ENCODE assay signal across 10 mouse cellular contexts in the genomic region with DNA sequence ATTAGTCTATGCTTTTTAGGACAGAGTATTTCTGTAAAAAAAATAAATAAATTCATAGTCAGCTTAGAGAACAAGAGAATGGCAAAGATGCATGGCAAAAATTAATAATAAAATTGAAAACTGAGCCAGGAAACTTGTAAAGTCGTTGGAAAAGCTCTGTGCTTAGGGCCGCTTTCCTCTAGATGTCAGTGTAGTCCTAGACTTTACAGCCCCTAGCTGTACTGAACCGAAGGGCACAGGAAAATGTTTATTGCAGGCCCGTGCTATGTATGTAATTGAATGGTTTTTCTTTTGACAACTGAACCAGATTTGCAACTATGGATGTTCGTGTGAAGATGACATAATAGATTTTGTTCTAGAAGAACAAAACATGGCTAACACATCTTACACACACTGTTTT. TPM values are rescaled to one million over a fixed set of nuclear protein-coding genes. Genes with fewer than 3 reads are reported as not detected.
A peak's percentile ranks its signal among the peaks of the same experiment; 100 is the strongest.
DNase-seq lines count a peak whose midpoint lies in the region; ATAC-seq and TF ChIP-seq lines count a peak whose summit lies in the region.
"Had no signal": no experiment of that assay in that cellular context is flagged by ENCODE, and none has a peak within 500 bp of the region (broad histone marks: within the 10 kb centered on the region; RNA-seq: fewer than 3 reads in every experiment).

No protein-coding gene starts in this region.

- no peaks in the 10 kb centered on the region for H3K9me3 ChIP-seq in intestine, embryonic 15.5 days
- H3K9me3 ChIP-seq in neural tube, embryonic 15.5 days (replicated peaks): no peaks in the 10 kb centered on the region

- H3K27me3 ChIP-seq in intestine, embryonic 15.5 days (replicated peaks): no peaks in the 10 kb centered on the region
- no peaks in the 10 kb centered on the region for H3K27me3 ChIP-seq in neural tube, embryonic 15.5 days (replicated peaks)

- TF ChIP-seq CTCF in gastrocnemius, adult 2 months (IDR thresholded peaks at IDR 0.05): peak; percentile 54

- H3K4me3 ChIP-seq in gastrocnemius, adult 2 months: no peak overlapping the region
- no peak overlapping the region for H3K4me3 ChIP-seq in intestine, embryonic 15.5 days (replicated peaks)
- H3K4me3 ChIP-seq in neural tube, embryonic 15.5 days (replicated peaks): no peak overlapping the region

- intact Hi-C loops in gastrocnemius, adult 2 months (cut with DNase I): no loop called here

- peak; percentile 78 for ATAC-seq in intestine, embryonic 15.5 days
- peak; percentile 84 for ATAC-seq in neural tube, embryonic 15.5 days (ENCODE audit: low FRiP score)
- ATAC-seq in inflammation-experienced regulatory T-cells, adult 6 months: no peak

- H3K9ac ChIP-seq in intestine, embryonic 15.5 days: no peak overlapping the region
- H3K9ac ChIP-seq in neural tube, embryonic 15.5 days (replicated peaks): no peak overlapping the region

- no peak for DNase-seq in gastrocnemius, adult 2 months
- no peak for DNase-seq in gastrocnemius, postnatal 10 days
- DNase-seq in right cerebral cortex, postnatal 10 days (ENCODE audit: low spot score in 2 of 2): peak; percentile 49 to 54
- no peak for DNase-seq in right cerebral cortex, postnatal 14 days
- DNase-seq in ovary, postnatal 10 days (ENCODE audit: low spot score): no peak

- H3K4me1 ChIP-seq in intestine, embryonic 15.5 days (replicated peaks): no peaks in the 10 kb centered on the region
- H3K4me1 ChIP-seq in neural tube, embryonic 15.5 days: peaks cover 8% of the 10 kb centered on the region

- 14% methylated on average over 5 of the region's 5 CpGs for WGBS in intestine, embryonic 15.5 days
- WGBS in neural tube, embryonic 15.5 days: 18% methylated on average over 5 of the region's 5 CpGs

- no peaks in the 10 kb centered on the region for H3K36me3 ChIP-seq in intestine, embryonic 15.5 days
- H3K36me3 ChIP-seq in neural tube, embryonic 15.5 days: no peaks in the 10 kb centered on the region

- no peak overlapping the region for H3K4me2 ChIP-seq in intestine, embryonic 15.5 days (replicated peaks)
- no peak overlapping the region for H3K4me2 ChIP-seq in neural tube, embryonic 15.5 days

- no peak overlapping the region for H3K27ac ChIP-seq in gastrocnemius, adult 2 months
- no peak overlapping the region for H3K27ac ChIP-seq in intestine, embryonic 15.5 days
- no peak overlapping the region for H3K27ac ChIP-seq in neural tube, embryonic 15.5 days (replicated peaks)

RNA-seq across cellular contexts. Expression of a gene that starts 32.1 kb away (rescaled TPM):
- not detected for total RNA-seq in gastrocnemius, adult 2 months (2021)
- total RNA-seq in gastrocnemius, postnatal 10 days (2021): 1 to 10 TPM in 1 of 2 experiments, under 1 TPM in 1; 0.32 to 1.5 TPM
- not detected in 2 replicates for polyA plus RNA-seq in intestine, embryonic 15.5 days (2015; fragmentation: Nextera tagmentation; extraction: Ambion mirVana)
- polyA plus RNA-seq in neural tube, embryonic 15.5 days (2015; fragmentation: Nextera tagmentation; extraction: Ambion mirVana): 0.50 and 0.55 TPM in 2 replicates
- polyA plus RNA-seq in inflammation-experienced regulatory T-cells, adult 6 months (2017; shearing (Covaris generic)): not detected
- polyA plus RNA-seq: liver, embryonic 16.5 days; testis, adult 2 months had no signal

RNA-seq across cellular contexts. Expression of a gene that starts 44.4 kb away (rescaled TPM):
- total RNA-seq in gastrocnemius, adult 2 months (2021): 1 to 10 TPM in 1 of 2 experiments, under 1 TPM in 1; 0.97 to 1.3 TPM
- 1 to 10 TPM; 5.6 to 6.5 TPM for total RNA-seq in gastrocnemius, postnatal 10 days (2021)
- polyA plus RNA-seq in intestine, embryonic 15.5 days (2015; fragmentation: Nextera tagmentation; extraction: Ambion mirVana): 23.4 and 23.6 TPM in 2 replicates
- polyA plus RNA-seq in neural tube, embryonic 15.5 days (2015; fragmentation: Nextera tagmentation; extraction: Ambion mirVana): 14.6 and 14.7 TPM in 2 replicates
- not detected for polyA plus RNA-seq in inflammation-experienced regulatory T-cells, adult 6 months (2017; shearing (Covaris generic))

Comparison
In these comparisons a context has a peak if more than half of its experiments do, and no peak if none do; other contexts are left out.
1. DNase-seq: peak in right cerebral cortex, postnatal 10 days (2 of 2); none in gastrocnemius, adult 2 months (single experiment), gastrocnemius, postnatal 10 days (single experiment), right cerebral cortex, postnatal 14 days (single experiment) and ovary, postnatal 10 days (single experiment).
2. RNA of a gene that starts 44.4 kb away (polyA plus RNA-seq): 23.4 to 23.6 TPM in intestine, embryonic 15.5 days and 14.6 to 14.7 TPM in neural tube, embryonic 15.5 days; not detected in inflammation-experienced regulatory T-cells, adult 6 months; every median in the first group is over 10 times any median in the second.